Mouse (Mus musculus): ENCODE results near the gene Olfr735.

Olfr735 gene

GRCm38 (mm10) chr14:50348796-50349195 is at the start of gene Olfr735:
Olfr735 (minus strand) TSS chr14:50348872.
- no peak for DNase-seq (ENCODE audit: low spot score in 2 of 2)

DNA sequence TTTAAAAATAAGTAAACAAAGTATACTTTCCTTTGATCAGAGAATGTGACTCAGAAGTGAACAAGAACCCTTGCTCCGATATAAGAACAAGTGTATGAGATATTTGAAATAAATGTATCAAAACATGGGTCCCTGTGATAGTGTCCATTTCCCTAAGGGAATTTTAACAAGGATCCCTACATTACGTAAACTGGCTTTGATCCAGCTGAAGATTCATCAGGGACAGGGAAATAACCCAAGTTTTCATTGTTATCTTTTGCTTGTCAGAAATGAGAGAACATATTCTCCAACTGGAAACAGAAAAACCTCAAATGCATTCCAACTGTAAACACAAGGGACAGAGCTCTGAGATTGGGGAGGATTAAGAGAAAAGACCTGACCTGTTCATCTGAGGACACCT is 32.2 kb upstream of the Olfr735 start, which contains the start of gene Olfr736:
Gene Olfr736, plus strand, starts transcription at position 301 of the 400 bp plus-strand sequence.
- DNase-seq (ENCODE audit: low spot score in 2 of 2), result no peak

DNA sequence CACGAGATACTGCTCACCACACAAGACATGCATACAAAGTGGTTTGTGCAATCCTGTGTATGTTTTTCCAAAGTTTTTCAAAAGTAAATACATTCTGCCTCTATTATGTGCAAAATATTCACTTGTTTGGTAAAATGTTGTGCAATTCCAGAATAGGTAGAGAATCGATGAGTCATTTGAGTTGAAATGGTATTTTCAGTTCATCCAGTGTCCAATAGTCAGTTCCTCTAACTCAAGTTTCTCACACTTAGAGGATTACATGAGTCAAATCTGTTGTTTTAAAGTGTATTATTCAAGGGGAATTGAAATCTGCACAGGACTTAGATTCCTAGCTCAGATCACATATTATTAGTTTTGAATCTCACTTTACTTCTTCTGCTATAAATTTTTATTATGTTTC is 14.9 kb upstream of the Olfr735 start:
- no peak for DNase-seq (ENCODE audit: low spot score in 2 of 2)

DNA sequence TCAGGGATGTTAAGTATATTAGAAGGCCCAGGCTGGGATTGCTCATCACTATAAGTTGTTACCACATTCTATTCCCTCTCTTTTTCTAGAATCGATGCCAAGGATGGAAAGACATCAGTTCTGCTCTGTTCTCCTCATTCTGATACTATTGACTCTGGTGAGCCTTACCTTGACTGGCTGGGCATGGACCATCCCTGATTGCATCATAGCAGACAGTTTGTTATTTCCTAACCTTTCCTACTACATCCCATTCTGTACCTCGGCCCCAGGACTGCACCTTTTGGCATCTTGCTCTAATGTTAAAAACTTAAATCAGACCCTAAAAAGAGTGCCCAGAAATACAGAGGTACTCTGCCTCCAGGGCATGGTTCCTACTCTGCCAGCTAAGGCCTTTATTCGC is 11.8 kb upstream of the Olfr735 start:
- no peak for DNase-seq (ENCODE audit: low spot score in 2 of 2)

- DNase-seq (ENCODE audit: low spot score in 2 of 2), result no peak
Measured at GRCm38 (mm10) chr14:50357593-50357992, 8.9 kb upstream of the Olfr735 start, which contains the start of gene Tlr11. Tlr11 (plus strand) TSS chr14:50357914.

GRCm38 (mm10) chr14:50356725-50357124 is 8.1 kb upstream of the Olfr735 start:
- DNase-seq (ENCODE audit: low spot score in 2 of 2), result no peak

DNA sequence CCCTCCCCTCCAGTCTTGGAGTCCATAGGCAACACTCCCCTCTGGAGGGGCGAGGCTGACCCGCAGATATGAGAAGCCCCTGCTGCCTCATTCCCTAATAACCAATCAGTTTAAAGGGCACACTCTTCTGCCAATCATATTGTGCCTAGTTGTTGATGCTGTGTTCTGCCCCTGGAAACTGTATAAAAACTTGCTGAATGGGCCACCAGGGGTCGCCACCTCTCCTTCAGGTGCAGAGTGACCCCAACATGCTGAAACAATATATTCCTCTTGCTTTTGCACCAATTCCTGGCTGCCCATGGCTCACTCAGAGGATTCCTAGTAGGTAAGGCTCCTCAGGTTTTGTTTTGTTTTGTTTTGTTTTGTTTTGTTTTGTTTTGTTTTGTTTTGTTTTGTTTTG is 3.8 kb upstream of the Olfr735 start:
- no peak for DNase-seq (ENCODE audit: low spot score in 2 of 2)

DNA sequence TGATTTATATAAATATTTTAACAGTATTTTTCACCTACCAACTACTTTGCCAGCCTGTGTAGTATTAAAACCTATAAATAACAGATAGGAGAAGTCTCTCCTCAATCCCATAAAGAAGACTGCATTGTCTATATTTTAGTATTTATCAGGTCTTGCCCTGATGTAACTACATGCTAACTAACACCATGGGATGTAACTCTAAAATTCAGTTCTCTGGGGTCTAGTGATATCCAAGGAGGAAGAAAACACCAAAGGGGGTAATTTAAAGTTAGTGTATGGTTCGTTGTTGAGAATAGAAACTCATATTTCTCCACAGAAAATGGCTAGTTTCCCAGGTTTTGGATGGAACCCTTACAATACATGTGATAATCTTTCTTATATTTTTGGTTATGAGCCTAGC is 22.0 kb downstream of the Olfr735 start, which contains the start of gene Olfr734:
Gene Olfr734, minus strand, starts transcription at position 101 of the 400 bp plus-strand sequence.
- DNase-seq (ENCODE audit: low spot score in 2 of 2), result no peak

GRCm38 (mm10) chr14:50301422-50301821 is 47.2 kb downstream of the Olfr735 start, which contains the start of gene Olfr733:
Olfr733 (minus strand) TSS chr14:50301522.
- DNase-seq (ENCODE audit: low spot score in 2 of 2), result no peak

Measured in frontal cortex, postnatal 14 days (tissue).